Mouse (Mus musculus): ENCODE results near the gene Cnnm2. TPM values are rescaled to one million over a fixed set of nuclear protein-coding genes. Genes with fewer than 3 reads are reported as not detected.

Gene Cnnm2
- polyA plus RNA-seq, 1 experiment: 16.0 TPM

- no peak overlapping the region for H3K4me3 ChIP-seq (ENCODE audit: insufficient read depth, low read length)
- H3K4me1 ChIP-seq (ENCODE audit: control insufficient read depth, insufficient read depth, low read length): peaks cover 28% of the 10 kb centered on the region
- no peak overlapping the region for H3K27ac ChIP-seq (ENCODE audit: insufficient read depth, low read depth, low read length)
- TF ChIP-seq CTCF (IDR thresholded peaks at IDR 0.05; ENCODE audit: low read depth, low read length): no peak
- TF ChIP-seq POLR2A (IDR thresholded peaks at IDR 0.05; ENCODE audit: borderline replicate concordance, low read depth, low read length): no peak
Measured at GRCm38 (mm10) chr19:46901323-46901722, 139.9 kb downstream of the Cnnm2 start.

- TF ChIP-seq CTCF (IDR thresholded peaks at IDR 0.05; ENCODE audit: low read depth, low read length): no peak
- no peak for TF ChIP-seq POLR2A (IDR thresholded peaks at IDR 0.05; ENCODE audit: borderline replicate concordance, low read depth, low read length)
- no peak overlapping the region for H3K27ac ChIP-seq (ENCODE audit: insufficient read depth, low read depth, low read length)
- peaks cover 29% of the 10 kb centered on the region for H3K4me1 ChIP-seq (ENCODE audit: control insufficient read depth, insufficient read depth, low read length)
- no peak overlapping the region for H3K4me3 ChIP-seq (ENCODE audit: insufficient read depth, low read length)
Measured at GRCm38 (mm10) chr19:46903379-46903778, 142.0 kb downstream of the Cnnm2 start.

GRCm38 (mm10) chr19:46904907-46905306 is 143.5 kb downstream of the Cnnm2 start:
- H3K4me1 ChIP-seq (ENCODE audit: control insufficient read depth, insufficient read depth, low read length): peaks cover 25% of the 10 kb centered on the region
- TF ChIP-seq POLR2A (IDR thresholded peaks at IDR 0.05; ENCODE audit: borderline replicate concordance, low read depth, low read length) (no peak), CTCF (IDR thresholded peaks at IDR 0.05; ENCODE audit: low read depth, low read length) (no peak)
- H3K27ac ChIP-seq (ENCODE audit: insufficient read depth, low read depth, low read length): no peak overlapping the region
- no peak overlapping the region for H3K4me3 ChIP-seq (ENCODE audit: insufficient read depth, low read length)

GRCm38 (mm10) chr19:46905383-46905782 is 144.0 kb downstream of the Cnnm2 start:
- peaks cover 22% of the 10 kb centered on the region for H3K4me1 ChIP-seq (ENCODE audit: control insufficient read depth, insufficient read depth, low read length)
- H3K27ac ChIP-seq (ENCODE audit: insufficient read depth, low read depth, low read length): no peak overlapping the region
- no peak overlapping the region for H3K4me3 ChIP-seq (ENCODE audit: insufficient read depth, low read length)
- TF ChIP-seq POLR2A (IDR thresholded peaks at IDR 0.05; ENCODE audit: borderline replicate concordance, low read depth, low read length): no peak
- TF ChIP-seq CTCF (IDR thresholded peaks at IDR 0.05; ENCODE audit: low read depth, low read length): no peak

GRCm38 (mm10) chr19:46905971-46906370 is 144.6 kb downstream of the Cnnm2 start:
- H3K27ac ChIP-seq (ENCODE audit: insufficient read depth, low read depth, low read length): no peak overlapping the region
- TF ChIP-seq CTCF (IDR thresholded peaks at IDR 0.05; ENCODE audit: low read depth, low read length) (no peak), POLR2A (IDR thresholded peaks at IDR 0.05; ENCODE audit: borderline replicate concordance, low read depth, low read length) (no peak)

GRCm38 (mm10) chr19:46908207-46908606 is 146.8 kb downstream of the Cnnm2 start:
- Histone ChIP-seq H3K4me1 (ENCODE audit: control insufficient read depth, insufficient read depth, low read length) (peaks cover 7% of the 10 kb centered on the region; the same call in 1 of the 2 replicates), H3K27ac (ENCODE audit: insufficient read depth, low read depth, low read length) (no peak overlapping the region)
- no peak for TF ChIP-seq CTCF (IDR thresholded peaks at IDR 0.05; ENCODE audit: low read depth, low read length)
- TF ChIP-seq POLR2A (IDR thresholded peaks at IDR 0.05; ENCODE audit: borderline replicate concordance, low read depth, low read length): no peak

More at GRCm38 (mm10) chr19:46905971-46906370, 144.6 kb downstream of the Cnnm2 start:
- H3K4me1 ChIP-seq (ENCODE audit: control insufficient read depth, insufficient read depth, low read length): peaks cover 21% of the 10 kb centered on the region
- no peak overlapping the region for H3K4me3 ChIP-seq (ENCODE audit: insufficient read depth, low read length)

GRCm38 (mm10) chr19:46908977-46909376 is 147.6 kb downstream of the Cnnm2 start:
- no peak overlapping the region for H3K4me3 ChIP-seq (ENCODE audit: insufficient read depth, low read length)
- TF ChIP-seq CTCF (IDR thresholded peaks at IDR 0.05; ENCODE audit: low read depth, low read length): no peak
- no peak for TF ChIP-seq POLR2A (IDR thresholded peaks at IDR 0.05; ENCODE audit: borderline replicate concordance, low read depth, low read length)
- H3K4me1 ChIP-seq (ENCODE audit: control insufficient read depth, insufficient read depth, low read length): peaks cover 7% of the 10 kb centered on the region; the same call in 1 of the 2 replicates
- no peak overlapping the region for H3K27ac ChIP-seq (ENCODE audit: insufficient read depth, low read depth, low read length)

More at GRCm38 (mm10) chr19:46908207-46908606, 146.8 kb downstream of the Cnnm2 start:
- H3K4me3 ChIP-seq (ENCODE audit: insufficient read depth, low read length): no peak overlapping the region

- Histone ChIP-seq H3K4me1 (ENCODE audit: control insufficient read depth, insufficient read depth, low read length) (peaks cover 7% of the 10 kb centered on the region; the same call in 1 of the 2 replicates), H3K4me3 (ENCODE audit: insufficient read depth, low read length) (no peak overlapping the region), H3K27ac (ENCODE audit: insufficient read depth, low read depth, low read length) (no peak overlapping the region)
- TF ChIP-seq CTCF (IDR thresholded peaks at IDR 0.05; ENCODE audit: low read depth, low read length): no peak
- TF ChIP-seq POLR2A (IDR thresholded peaks at IDR 0.05; ENCODE audit: borderline replicate concordance, low read depth, low read length): no peak
Measured at GRCm38 (mm10) chr19:46911492-46911891, 150.1 kb downstream of the Cnnm2 start.

- TF ChIP-seq CTCF (IDR thresholded peaks at IDR 0.05; ENCODE audit: low read depth, low read length) (no peak), POLR2A (IDR thresholded peaks at IDR 0.05; ENCODE audit: borderline replicate concordance, low read depth, low read length) (no peak)
- Histone ChIP-seq H3K4me1 (ENCODE audit: control insufficient read depth, insufficient read depth, low read length) (peaks cover 10% of the 10 kb centered on the region), H3K4me3 (ENCODE audit: insufficient read depth, low read length) (no peak overlapping the region), H3K27ac (ENCODE audit: insufficient read depth, low read depth, low read length) (no peak overlapping the region)
Measured at GRCm38 (mm10) chr19:46913626-46914025, 152.2 kb downstream of the Cnnm2 start.

- peaks cover 11% of the 10 kb centered on the region for H3K4me1 ChIP-seq (ENCODE audit: control insufficient read depth, insufficient read depth, low read length)
- TF ChIP-seq CTCF (IDR thresholded peaks at IDR 0.05; ENCODE audit: low read depth, low read length) (no peak), POLR2A (IDR thresholded peaks at IDR 0.05; ENCODE audit: borderline replicate concordance, low read depth, low read length) (no peak)
- H3K27ac ChIP-seq (ENCODE audit: insufficient read depth, low read depth, low read length): no peak overlapping the region
- no peak overlapping the region for H3K4me3 ChIP-seq (ENCODE audit: insufficient read depth, low read length)
Measured at GRCm38 (mm10) chr19:46915406-46916080, 154.1 kb downstream of the Cnnm2 start.

Data from bone marrow macrophage, adult 2 months (primary cell).